Mouse (Mus musculus) ES-E14 (cell line): ENCODE results near the gene Trim7. TPM values are rescaled to one million over a fixed set of nuclear protein-coding genes. Genes with fewer than 3 reads are reported as not detected.

Source experiments
- DNase-seq: peaks from one replicate; pipeline ENCODE4 v3.0.0-alpha.2; 2013; ENCODE audit warnings: low read depth, low spot score
- H3K27ac ChIP-seq: 2 replicates; pipeline ENCODE4 v1.5.1; 2012; ENCODE audit warnings: low read depth, mild to moderate bottlenecking, low read length, moderate library complexity, mixed read lengths; ENCODE audit not compliant: poor library complexity, insufficient read depth, severe bottlenecking
- H3K36me3 ChIP-seq: 2 replicates; pipeline ENCODE4 v1.6.1; 2012; ENCODE audit warnings: mild to moderate bottlenecking, low read length, moderate library complexity, mixed read lengths; ENCODE audit not compliant: control insufficient read depth, poor library complexity, insufficient read depth, severe bottlenecking
- H3K4me1 ChIP-seq, 2 experiments: fragments of 150-350 bp in 1 of 2; sonication (generic) in 1 of 2; 2 replicates each; pipeline ENCODE4 v1.6.1; 2012; ENCODE audit warnings: low read length in 2 of 2, mild to moderate bottlenecking in 1 of 2, mixed read lengths in 1 of 2; ENCODE audit not compliant: control insufficient read depth in 2 of 2, insufficient read depth in 2 of 2, poor library complexity in 1 of 2
- H3K4me3 ChIP-seq, 2 experiments: fragments of 150-350 bp in 1 of 2; sonication (generic) in 1 of 2; 2 replicates each; pipeline ENCODE4 v1.5.1; 2012; ENCODE audit warnings: low read length in 2 of 2, low read depth in 1 of 2, mild to moderate bottlenecking in 1 of 2, mixed read lengths in 1 of 2; ENCODE audit not compliant: insufficient read depth in 1 of 2, poor library complexity in 1 of 2, severe bottlenecking in 1 of 2
- H3K9ac ChIP-seq: 2 replicates; pipeline ENCODE4 v1.6.1; 2012; ENCODE audit warnings: low read depth, mild to moderate bottlenecking, low read length, mixed read lengths; ENCODE audit not compliant: poor library complexity, insufficient read depth, severe bottlenecking
- H3K9me3 ChIP-seq: fragments of 150-350 bp; sonication (generic); 2 replicates; pipeline ENCODE4 v1.6.1; 2012; ENCODE audit warnings: low read depth, mild to moderate bottlenecking, low read length; ENCODE audit not compliant: control insufficient read depth, insufficient read depth
- CHD2 ChIP-seq: IDR thresholded peaks from 2 replicates; pipeline ENCODE4 v1.6.1; 2014; ENCODE audit warnings: mild to moderate bottlenecking, low read depth, low read length, inconsistent platforms
- HCFC1 ChIP-seq: IDR thresholded peaks from 2 replicates; pipeline ENCODE4 v1.6.1; 2012; ENCODE audit warnings: low read length, inconsistent platforms, borderline replicate concordance; ENCODE audit not compliant: insufficient read depth
- MAFK ChIP-seq: IDR thresholded peaks from 2 replicates; pipeline ENCODE4 v1.6.1; 2014; ENCODE audit warnings: mild to moderate bottlenecking, low read depth, low read length, inconsistent platforms; ENCODE audit not compliant: insufficient read depth
- ZC3H11A ChIP-seq: IDR thresholded peaks from 2 replicates; pipeline ENCODE4 v1.6.1; 2012; ENCODE audit warnings: low read depth, mild to moderate bottlenecking, inconsistent platforms, low read length, borderline replicate concordance
- ZNF384 ChIP-seq: IDR thresholded peaks from 2 replicates; pipeline ENCODE4 v1.6.1; 2012; ENCODE audit warnings: low read depth, low read length, inconsistent platforms
- in situ Hi-C, 2 experiments: fragments of 600-800 bp; cut with MboI; formaldehyde crosslinking; loops; one replicate each; pipeline ENCODE4 v1.15.1; 2025; ENCODE audit warnings: low sequenced_read_pairs in 2 of 2, inconsistent platforms in 1 of 2; ENCODE audit not compliant: unreplicated experiment in 2 of 2
- total RNA-seq: library from RNA; depleted of rRNA; stranded (reverse); fragments of 300-350 nt; gene quantifications from 2 replicates; pipeline ENCODE4 v1.2.3, GENCODE M21; 2012

The Trim7 gene
- total RNA-seq, 1 experiment = 6.1 TPM

DNA sequence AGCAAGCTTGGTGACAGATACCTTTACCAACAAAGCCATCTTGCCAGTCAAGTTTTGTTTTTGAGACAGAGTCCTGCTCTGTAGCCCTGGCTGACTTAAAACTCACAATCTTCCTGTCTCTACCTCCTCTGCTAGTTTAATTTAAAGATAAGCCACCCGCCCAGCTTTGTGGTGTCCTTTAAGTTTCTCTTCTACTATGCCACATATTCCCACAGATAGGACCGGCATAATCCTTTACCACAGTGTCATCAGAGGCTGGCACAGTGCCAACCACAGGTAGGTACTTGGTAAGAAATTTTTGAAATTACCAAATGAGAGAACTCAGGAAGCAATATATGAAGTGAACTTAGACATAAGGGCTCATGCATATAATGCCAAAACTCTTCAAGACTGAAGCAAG, 15.8 kb upstream of the Trim7 start:
- Histone ChIP-seq H3K9me3 (no peaks in the 10 kb centered on the region), H3K9ac (no peak overlapping the region), H3K4me3 (no peak overlapping the region), H3K4me1 (peaks cover 0 to 3% of the 10 kb centered on the region in 2 experiments; a peak in 1 of 4 replicates), H3K27ac (no peak overlapping the region), H3K36me3 (peaks cover 46% of the 10 kb centered on the region)
- in situ Hi-C loops = no loop called here
- TF ChIP-seq CHD2 = no peak
- no peak for TF ChIP-seq ZNF384
- no peak for TF ChIP-seq MAFK
- no peak for TF ChIP-seq HCFC1
- TF ChIP-seq ZC3H11A = no peak
- no peak for DNase-seq

DNA sequence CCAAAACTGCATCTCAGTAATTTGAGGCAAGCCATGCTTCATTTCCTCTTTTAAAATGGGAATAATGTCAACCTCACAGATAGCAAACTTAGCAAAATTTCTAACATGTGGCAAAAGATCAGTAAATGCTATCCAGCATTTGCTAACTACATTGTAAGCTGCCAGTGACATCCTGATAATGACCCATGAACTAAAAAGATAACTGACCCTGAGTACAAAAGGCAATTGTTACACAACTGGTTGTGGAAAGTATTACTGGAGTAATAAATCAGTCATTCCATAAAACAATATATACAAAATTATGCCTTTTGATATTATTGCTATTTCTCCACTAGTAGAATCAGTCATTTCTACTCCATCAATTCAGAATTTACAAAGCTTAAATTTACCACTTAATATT, 12.2 kb upstream of the Trim7 start:
- peaks cover 26% of the 10 kb centered on the region for H3K36me3 ChIP-seq

DNA sequence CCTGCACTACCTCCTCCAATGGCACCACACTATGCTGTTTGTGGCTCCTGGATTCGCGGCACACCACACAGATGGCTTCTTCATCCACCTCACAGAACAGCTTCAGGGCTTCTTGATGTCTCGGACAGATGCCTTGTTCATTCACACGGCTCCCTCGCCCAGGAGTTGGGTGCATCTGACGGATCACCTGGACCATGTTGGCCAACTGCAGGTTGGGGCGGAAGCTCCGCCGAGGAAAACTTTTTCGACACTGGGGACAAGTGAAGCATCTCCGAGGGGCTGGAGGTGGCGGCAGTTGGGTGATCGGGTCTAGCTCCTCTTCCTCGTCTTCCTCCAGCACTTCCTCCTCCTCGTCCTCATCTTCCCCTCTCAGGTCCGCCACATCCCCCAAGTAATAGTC, 10.1 kb upstream of the Trim7 start:
- TF ChIP-seq ZC3H11A (no peak), HCFC1 (no peak), CHD2 (no peak), ZNF384 (no peak)
- Histone ChIP-seq H3K36me3 (peaks cover 25% of the 10 kb centered on the region), H3K9ac (peak overlapping the region; percentile 88), H3K4me3 (peak overlapping the region; percentile 96 to 99), H3K9me3 (no peaks in the 10 kb centered on the region), H3K27ac (no peak overlapping the region), H3K4me1 (peaks cover 0 to 2% of the 10 kb centered on the region in 2 experiments; a peak in 1 of 4 replicates)
- in situ Hi-C loops = no loop called here
- no peak for DNase-seq

More for the DNA sequence above, 12.2 kb upstream of the Trim7 start:
- Histone ChIP-seq H3K9me3 (no peaks in the 10 kb centered on the region), H3K4me3 (no peak overlapping the region), H3K9ac (no peak overlapping the region), H3K4me1 (peaks cover 0 to 2% of the 10 kb centered on the region in 2 experiments; a peak in 1 of 4 replicates), H3K27ac (no peak overlapping the region)
- TF ChIP-seq MAFK = no peak
- no peak for TF ChIP-seq CHD2
- no peak for TF ChIP-seq ZC3H11A
- no peak for TF ChIP-seq ZNF384
- no peak for TF ChIP-seq HCFC1
- DNase-seq = no peak
- in situ Hi-C loops = no loop called here

DNA sequence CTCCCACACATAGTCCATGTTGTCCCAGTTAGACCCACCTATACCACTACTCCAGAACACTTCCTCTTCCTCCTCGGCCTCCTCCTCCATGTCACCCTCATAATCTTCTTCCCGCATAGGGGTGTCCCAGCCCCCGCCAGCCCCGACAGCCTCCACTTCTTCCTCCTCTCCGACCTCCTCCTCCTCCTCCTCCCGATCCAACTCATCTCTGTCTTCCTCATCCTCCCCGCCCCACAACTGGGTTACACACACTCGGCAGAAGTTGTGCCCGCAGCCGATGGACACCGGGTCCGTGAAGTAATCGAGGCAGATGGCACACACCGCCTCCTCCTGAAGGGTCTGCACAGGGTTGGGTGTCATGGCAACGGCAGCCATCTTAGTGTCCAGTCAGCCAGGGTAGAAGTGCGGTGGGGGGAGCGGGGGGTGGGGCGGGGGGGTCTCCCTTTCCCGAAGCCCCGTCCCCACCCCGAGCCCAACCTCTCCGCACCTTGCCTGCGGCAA, 9.6 kb upstream of the Trim7 start:
- Histone ChIP-seq H3K27ac (peak overlapping the region; percentile 77), H3K4me1 (peaks cover 0 to 2% of the 10 kb centered on the region in 2 experiments; a peak in 1 of 4 replicates), H3K4me3 (peak overlapping the region; percentile 96 to 99), H3K9ac (peak overlapping the region; percentile 88), H3K36me3 (peaks cover 21% of the 10 kb centered on the region), H3K9me3 (no peaks in the 10 kb centered on the region)
- DNase-seq = no peak
- in situ Hi-C loops = no loop called here
- no peak for TF ChIP-seq ZNF384
- TF ChIP-seq ZC3H11A = no peak
- TF ChIP-seq MAFK = no peak
- TF ChIP-seq HCFC1 = no peak
- no peak for TF ChIP-seq CHD2
